Mouse (Mus musculus) liver, adult 2 months (tissue): ENCODE measurements around the gene Msi1.

ENCODE experiments used
- CTCF ChIP-seq: fragments of 200-500 bp; IDR thresholded peaks from 2 replicates; pipeline ENCODE4 v1.5.1; 2011; ENCODE audit warnings: low read depth, low read length, control low read depth
- POLR2A ChIP-seq: fragments of 200-500 bp; IDR thresholded peaks from 2 replicates; pipeline ENCODE4 v1.6.1; 2011; ENCODE audit warnings: low read length, control low read depth; ENCODE audit not compliant: insufficient read depth; ENCODE audit errors: extremely low read depth

DNA sequence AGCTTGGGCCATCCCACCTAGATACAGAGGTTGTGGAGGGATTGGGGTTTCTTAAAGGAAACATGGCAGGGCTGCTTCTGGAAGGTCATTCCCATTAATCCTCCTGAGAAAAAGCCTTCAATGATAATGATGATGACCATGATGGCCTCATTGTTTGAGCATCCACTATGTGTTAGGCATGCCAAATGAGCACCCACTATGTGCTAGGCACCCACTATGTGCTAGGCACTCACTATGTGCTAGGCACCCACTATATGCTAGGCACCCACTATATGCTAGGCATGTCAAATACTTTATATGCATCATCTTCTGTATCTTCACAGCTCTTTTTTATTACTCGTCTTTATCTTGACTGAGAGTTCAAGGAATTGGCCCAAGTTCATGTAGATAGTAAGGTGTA lies 36.4 kb upstream of the Msi1 start:
- no peak for TF ChIP-seq POLR2A
- no peak for TF ChIP-seq CTCF
